Mouse (Mus musculus) urinary bladder, postnatal 4 days (tissue): Measurements from ENCODE around the gene Myo1g.
"Not testable (repeated sequence)": the region's sequence is repeated elsewhere in the genome, so short reads cannot be mapped to it uniquely, and the experiment has no call there.

ENCODE experiments used
- DNase-seq, 2 experiments: peaks; one replicate each; pipeline ENCODE4 v3.0.0; 2021 to 2022; ENCODE audit warnings: low spot score in 2 of 2

The Myo1g gene

DNA sequence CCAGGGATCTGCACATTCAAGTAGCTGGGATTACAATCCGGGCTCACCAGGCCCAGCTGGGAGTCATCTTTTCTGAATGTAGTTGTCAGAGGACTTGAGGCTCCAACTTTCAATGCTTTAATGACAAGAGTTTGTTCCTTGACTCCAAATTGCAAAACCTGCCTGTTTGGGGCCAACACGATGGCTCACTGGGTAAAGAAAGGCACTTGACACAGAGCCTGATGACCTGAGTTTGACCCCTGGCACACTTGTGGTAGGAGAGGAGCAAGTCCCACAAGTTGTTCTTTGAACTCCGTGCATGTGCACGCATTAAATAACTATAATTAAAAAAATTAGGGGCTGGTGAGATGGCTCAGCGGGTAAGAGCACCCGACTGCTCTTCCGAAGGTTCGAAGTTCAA, 9.2 kb upstream of the Myo1g start:
- DNase-seq: no peak

DNA sequence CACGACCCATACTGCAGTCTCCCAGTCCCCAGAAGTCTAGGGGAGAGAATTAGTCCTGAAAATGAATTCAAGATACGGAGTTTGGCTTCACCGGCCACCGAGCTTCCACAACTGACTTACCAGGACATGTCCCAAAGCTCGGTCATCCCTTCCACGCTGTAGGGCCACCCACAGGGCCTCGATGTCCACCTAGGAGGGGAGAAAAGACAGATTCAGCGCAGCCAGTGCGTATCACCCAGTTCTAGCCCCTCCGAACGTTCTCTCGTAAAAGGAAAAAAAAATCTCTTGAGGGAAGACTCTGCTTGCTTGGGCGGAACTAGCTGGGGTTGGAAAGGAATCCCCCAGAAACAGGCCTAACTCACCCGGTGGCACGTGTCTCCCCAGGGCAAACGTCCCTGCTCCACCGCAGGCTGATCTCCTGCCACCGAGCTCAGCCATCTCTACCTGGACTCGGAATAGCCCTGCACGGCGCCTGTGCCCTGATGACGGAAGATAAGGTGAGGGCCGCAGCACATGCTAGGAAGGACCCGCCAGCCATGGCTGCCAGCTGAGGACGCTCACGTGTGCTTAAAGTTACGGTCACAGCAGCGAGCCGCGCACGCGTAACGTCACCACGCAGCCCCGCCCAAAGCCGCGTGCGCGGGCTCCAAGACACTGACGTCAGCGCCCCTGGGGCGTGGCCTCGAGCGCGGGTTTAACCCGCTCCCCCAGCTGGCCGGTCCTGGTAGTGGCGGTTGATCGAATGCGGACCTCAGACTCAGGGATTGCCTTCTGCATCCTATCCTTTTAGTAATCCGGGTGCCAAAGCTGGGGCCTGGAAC, 7.6 kb upstream of the Myo1g start:
- DNase-seq: peak; percentile 97 to 99

DNA sequence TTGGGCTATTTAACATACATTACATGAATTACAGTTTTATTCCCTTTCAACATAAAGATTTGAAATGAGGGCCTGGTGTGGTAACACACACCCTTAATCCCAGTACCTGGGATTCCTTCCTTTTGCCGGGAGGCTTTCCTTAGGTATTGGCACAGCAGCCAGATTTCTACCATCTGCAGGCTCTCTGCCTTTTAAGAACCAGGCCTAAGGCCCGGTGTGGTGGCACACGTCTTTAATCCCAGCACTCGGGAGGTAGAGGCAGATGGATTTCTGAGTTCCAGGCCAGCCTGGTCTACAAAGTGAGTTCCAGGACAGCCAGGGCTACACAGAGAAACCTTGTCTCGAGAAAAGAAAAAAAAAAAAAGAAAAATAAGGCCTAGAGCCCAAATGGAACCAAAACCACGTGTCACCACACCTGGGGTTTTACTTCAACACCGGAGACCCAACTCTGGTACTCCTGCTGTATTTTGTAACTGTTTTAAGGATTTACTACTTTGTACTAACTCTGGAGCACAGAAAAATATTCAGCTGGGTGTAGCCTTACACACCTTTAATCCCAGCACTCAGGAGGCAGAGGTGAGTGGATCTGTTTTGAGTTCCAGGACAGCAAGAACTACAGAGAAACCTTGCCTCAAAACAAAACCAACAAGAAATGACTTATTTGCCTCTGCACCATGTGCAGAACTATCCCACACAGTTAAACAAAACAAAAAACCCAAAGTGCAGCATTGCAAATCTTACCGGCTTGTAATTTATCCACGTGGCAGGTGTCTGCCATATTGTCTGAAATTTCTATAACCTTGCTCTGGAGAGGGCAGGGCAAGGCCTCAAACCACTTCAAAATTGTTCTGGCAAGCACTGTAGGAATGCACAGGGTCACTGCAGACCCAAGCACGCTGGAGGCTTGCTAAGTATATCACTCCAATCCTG, 6.8 kb upstream of the Myo1g start:
- no peak for DNase-seq

DNA sequence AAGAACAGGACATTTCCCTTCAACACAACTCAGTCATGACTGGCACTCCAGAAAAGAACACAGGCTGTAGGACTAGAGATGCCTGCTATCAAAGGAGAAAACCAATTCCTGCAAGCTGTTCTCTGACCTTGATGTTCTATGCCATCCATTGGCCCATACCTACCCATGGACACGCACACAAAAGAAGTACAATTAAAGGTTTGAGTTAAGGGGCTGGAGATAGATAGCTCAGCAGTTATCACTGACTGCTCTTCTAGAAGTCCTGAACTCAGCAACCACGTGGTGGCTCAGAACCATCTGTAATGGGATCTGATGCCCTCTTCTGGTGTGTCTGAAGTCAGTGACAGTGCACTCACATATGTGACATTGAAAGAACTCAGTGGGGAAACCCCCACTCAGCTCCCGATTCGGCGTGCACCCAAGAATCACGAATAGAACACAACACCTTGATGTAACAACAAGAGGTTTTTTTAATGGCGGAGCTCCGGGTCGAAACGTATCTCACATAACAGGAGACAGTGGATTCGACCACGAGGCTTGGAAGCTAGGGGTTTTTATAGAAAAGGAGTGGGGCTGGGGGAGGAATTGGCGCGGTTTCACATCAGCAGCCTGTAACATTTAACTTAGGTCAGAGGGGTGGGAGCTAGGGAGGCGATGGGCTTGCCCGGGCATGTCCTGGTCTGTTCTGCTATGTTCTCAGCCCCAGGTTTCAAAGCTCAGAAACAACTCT, 5.9 kb upstream of the Myo1g start:
- DNase-seq: not testable (repeated sequence)

DNA sequence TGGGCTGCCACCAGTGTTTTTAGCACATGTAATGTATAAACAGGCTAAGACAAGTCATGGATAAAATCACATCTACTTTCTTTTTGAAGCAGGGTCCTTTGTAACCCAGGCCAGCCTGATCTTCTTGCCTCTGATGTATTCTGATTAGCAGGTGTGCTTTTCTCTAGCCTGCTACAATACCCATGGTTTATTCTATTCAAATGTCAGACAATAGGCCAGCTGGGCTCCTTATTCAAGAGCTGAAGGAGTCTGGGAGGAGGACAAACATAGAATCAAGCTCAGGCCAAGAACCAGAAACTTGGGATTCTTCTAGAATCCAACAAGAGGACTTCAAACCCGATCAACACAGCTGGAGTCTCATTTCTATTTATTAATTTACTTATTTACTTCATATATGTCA, 4.5 kb upstream of the Myo1g start:
- DNase-seq: no peak

DNA sequence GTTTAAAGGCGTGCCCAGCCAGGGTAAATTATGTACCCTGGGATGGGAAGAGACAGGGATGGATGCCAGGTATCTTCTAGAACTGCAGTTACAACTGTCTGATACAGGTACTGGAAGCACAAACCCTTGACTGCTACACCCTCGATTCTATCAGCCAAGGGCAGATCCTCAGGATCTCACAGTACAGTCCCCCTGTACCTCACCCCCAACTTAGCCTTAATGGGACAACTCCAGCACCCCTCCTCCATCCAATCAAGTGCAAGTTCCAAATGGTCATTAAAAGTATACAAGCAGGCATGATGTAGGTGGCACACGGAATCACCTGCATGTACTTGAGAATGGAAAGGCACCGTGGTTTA, 4.1 kb upstream of the Myo1g start:
- no peak for DNase-seq

DNA sequence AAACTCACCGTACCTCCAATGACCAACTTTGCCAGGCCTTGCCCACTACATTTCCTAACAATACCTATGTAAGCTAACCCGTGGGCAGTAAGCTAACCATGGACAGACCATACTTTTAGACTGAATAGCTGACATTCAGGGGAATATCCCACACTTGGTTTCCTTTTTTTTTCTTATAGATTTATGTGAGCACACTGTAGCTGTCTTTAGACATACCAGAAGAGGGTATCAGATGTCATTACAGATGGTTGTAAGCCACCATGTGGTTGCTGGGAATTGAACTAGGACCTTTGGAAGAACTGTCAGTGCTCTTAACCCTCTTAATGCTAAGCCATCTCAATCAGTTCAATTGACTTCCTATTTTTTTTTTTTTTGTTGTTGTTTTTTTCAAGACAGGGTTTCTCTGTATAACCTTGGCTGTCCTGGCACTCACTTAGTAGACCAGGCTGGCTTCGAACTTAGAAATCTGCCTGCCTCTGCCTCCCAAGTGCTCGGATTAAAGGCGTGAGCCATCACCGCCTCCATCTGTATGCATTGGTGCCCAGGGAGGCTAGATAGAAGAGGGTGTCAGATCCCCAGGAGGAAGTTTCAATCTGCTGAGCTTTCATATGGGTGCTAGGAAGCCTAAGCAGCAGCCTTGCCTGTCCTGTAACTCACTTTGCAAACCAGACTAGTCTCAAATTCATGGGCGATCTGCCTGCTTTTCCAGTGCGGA, 3.6 kb upstream of the Myo1g start:
- no peak for DNase-seq

DNA sequence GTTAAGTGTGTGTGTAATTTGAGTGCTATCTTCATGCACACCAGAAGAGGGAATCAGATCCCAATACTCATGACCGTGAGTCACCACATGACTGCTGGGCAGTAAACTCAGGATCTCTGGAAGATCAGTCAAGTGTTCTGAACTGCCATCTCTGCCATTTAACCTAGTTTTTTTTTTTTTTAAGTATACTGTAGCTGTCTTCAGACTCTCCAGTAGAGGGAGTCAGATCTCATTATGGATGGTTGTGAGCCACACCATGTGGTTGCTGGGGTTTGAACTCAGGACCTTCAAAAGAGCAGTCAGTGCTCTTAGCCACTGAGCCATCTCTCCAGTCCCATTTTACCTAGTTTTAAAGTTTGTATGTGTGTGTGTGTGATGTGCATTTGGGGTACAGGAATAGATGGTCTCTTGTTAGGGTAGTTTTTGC, 2.9 kb upstream of the Myo1g start:
- DNase-seq: no peak

DNA sequence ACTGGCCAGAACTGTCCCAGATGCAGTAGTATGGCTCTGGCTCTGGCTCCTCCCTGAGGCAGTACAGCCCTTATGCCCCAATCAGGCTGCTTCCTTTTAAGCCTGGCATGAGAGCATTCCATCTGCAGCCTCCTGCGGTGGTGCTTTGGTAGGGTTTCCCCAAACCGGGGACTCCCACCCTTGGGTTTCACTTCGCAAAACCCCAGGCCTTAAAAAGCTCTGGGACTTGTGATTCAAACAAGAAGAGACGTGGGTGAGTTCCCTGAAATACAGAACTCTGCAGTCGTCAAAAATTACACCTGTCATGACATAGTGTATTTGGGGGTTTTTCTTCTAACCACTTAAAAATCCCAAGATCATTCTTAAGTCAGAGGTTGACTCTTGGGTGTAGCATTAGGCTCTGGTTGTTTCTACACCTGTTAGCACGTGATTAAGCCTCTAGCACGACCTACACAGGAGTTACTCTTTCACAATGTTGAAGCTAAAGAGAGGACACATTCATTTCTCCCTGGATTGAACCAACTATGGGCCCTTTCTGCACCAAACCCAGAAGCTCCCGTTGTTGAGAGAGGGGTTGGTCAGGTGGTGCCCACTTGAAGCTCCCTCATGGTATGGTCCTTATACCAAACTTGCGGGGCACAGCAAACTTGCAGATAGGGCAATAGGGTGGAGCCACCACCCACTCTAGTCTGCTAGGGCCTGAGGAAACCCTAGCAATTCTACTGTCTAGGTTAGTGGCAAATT, 2.2 kb upstream of the Myo1g start:
- no peak for DNase-seq

DNA sequence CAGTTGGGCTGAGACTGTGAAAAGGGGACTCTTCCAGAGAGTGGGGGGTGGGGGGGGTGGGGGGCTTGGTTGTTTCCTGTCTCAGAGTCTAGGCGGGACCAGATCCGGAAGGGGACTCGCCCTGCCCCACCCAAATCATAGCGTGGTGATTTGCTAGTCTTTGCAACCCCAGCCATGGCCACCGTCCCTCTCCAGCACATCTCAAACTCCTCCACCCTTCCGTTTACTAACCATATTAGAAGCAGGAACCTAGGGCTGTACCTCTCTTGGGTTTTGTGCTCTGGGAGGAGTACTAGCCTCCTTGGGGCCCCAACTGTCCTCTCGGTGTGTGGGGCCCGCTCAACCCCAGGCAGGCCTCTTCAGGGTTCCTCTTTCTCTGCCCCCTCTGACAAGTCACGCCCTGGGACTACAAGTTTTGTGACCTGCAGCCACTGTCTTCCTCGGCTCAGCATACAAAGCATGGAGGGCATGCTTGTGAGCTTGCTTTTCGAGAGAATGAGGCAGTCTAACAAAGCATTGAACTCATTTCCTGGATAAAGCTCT, 1.2 kb downstream of the Myo1g start:
- DNase-seq: no peak

DNA sequence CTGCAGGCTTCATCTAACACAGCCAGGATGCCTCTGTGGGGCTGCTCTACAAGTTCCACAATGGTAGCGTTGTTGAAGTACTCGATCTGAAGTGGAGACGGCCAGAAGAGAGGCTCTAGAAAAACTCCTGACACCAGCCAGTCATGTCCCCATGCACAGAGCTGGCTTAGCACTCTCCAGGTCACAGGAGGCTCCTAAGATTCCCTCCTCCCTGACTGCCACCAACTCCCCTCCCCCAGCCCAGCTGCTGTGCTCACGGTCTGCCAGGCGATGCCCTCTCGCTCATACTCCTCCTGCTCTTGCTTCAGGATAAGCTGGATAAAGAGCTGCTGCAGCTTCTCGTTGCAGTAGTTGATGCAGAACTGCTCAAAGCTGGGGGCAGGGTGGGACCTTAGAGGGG, 5.9 kb downstream of the Myo1g start:
- no peak for DNase-seq

DNA sequence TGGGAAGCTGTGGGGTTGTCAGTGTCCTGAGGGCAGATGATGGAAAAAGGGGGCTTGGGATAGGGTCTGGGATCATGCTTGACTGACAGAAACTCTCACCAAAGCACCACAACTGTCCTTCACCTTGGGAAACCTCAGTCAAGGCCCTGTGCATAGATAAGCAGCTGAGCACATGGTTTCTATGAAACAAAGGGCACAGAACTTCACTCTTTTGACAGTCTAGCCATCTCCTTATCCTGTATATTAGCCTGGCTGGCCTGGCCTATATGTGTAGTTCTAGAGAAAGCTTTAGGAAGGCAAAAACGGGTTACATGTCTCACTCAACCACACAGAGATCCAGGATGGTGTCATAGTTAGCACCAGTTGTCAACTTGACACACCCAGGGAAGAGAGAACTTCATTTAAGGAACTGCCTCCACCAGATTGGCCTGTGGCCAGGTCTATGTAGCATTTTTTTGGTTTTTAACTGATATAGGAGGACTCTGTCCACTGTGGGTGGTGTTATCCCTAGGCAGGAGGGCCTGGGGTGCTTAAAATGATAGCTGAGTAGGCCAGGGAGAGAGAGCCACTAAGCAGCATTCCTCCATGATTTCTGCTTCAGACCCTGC, 12.4 kb downstream of the Myo1g start:
- no peak for DNase-seq

DNA sequence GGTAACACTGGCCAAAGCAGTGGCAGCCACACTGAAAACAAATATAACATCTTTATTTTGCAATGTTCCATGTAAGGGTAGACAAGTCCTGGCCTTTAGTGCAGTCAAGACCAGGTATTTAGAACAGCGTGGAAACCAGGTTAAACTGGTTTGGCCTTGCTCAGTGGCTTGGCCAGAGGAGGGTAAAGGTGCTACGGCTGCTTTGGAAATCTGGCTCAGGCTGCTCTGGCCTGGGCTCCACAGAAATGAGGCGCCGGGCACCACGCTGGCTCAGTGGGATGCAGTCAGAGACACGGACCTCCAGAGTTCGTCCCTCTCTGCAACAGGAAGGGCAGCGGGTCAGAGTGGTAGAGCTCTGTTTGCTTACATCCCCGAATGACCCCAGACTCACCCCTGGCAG, 14.2 kb downstream of the Myo1g start:
- DNase-seq: no peak

DNA sequence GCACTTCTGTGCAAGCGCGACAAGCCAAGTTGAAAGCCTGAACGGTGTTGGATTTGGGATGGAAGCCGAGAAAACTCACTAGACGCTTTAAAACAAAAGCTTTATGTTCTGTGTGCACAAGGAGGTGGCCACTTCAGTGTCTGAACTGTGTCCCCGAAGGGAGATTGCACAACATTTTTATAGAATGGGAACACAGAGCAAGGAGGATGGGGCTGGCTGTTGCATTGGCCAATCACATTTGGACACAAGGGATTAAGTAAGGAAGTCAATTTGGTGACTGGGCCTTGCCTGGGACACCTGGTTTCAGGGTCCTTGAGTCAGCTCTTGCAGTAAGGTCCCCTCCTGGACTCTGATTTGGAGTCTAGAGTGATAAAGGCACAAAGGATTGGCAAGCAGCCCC, 16.1 kb downstream of the Myo1g start:
- DNase-seq: no peak

DNA sequence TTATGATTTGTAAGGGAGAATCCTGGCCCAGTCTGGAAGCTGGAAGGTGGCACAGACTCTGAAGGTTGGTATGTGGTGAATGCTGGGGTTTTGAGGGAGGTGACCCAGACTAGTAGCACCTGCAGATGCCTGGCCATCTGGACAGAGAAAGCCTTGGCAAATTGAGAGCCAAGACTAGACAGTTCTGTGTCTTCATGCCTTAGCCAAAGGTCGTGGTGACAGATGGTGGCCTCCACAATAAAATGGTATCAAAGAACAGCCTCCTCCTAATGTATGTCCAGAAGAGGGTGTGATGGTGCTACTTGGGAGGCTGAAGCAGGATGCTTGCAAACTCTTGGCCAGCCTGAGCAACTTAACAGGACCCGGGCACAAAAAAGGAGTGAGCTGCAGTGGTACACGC, 16.5 kb downstream of the Myo1g start:
- no peak for DNase-seq

DNA sequence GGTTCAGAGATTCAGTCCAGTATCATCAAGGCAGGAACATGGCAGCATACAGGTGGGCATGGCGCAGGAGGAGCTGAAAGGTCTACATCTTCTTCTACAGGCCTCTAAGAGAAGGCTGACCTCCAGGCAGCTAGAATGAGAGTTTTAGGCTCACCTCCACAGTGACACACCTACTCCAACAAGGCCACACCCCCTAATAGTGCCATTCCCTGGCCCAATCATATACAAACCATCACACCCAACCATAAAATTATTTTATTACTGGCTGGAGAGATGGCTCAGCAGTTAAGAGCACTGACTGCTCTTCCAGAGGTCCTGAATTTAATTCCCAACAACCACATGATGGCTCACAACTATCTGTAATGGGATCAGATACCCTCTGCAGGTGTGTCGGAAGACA, 18.3 kb downstream of the Myo1g start:
- no peak for DNase-seq

DNA sequence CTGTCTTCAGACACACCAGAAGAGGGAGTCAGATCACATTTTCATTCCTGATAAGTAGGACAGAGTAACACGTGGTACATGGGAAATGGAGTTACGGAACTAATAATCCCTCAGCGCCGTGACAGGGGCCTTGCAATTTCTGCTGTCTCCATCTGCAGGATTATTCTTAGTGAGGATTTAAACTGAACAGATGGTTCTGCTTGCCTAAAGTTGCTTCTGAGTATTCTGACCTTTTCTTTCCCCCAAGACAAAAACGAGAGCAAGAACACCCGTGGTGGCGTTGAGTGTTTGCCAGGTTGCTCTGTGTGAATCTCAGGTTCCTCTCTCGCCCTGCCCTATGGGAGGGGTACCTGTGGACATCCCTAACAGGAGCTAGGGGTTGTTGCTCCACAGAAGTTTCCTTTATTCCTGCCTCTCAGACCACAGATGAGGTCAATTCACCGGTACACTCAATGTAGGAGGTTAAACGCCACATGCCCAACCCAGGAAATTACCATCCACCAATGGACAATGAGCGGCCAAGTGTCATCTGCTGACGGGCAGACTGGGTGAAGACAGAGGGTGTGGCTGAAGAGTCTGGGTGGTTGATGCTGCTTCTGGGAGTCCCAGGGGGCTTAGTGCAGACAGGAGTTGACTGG, 23.3 kb downstream of the Myo1g start:
- no peak for DNase-seq

DNA sequence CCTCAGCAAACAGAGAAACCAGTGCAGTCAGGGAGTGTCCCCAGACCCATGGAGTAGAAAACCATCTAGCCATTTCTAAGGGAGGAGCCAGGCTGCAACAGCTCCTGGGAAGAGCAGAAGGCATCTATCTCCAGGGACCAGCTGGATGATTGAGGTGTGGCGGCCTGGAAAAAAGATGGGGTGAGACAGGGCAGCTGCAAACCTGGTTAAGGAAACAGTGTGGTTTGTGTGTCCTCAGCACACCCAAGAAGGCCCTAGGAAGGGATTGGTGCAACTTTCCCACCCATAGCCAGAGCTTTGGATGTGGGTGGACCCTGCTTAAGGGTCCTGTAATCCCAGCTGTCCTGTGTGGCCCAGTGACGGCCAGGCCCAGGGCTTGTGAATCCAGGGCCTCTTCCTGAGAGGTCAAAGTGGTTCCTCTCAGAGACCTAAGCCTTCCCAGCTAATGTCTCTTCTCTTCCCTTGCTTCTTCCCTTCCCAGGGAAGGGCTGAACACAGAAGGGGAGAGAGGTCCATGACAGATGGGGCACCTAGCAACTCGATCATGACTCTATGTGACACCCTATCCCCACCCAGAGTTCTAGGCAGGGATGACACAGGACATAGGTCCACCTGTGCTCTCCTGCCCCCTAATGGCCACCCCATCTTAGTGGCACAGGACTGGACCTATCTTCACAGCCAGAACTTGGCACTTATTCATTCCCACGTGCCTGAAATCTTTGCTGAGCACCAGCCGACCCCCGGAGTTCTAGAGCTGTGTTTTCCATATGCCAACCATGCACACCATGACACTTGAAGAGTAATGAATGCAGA, 30.9 kb downstream of the Myo1g start:
- DNase-seq: no peak

DNA sequence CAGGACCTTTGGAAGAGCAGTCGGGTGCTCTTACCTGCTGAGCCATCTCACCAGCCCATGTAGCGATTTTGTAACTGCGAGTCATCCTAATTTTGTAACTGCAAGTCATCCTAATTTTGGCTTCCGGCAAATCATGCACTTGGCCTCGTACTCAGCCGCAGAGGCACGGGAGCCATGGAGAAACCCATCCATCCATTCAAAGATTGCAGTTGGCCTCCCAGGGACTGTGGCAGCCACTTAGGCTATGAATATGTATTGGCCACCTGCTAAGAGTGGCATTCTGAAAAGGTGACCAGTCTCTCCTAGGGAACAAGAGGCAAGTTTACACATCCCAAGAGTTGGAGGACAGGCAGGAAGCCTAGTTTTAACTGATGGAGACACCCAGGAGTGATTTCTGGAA, 31.5 kb downstream of the Myo1g start:
- no peak for DNase-seq
